Mouse (Mus musculus) limb, embryonic 11.5 days (tissue): ENCODE measurements around the gene Wbp2. TPM values are rescaled to one million over a fixed set of nuclear protein-coding genes. Genes with fewer than 3 reads are reported as not detected.

Source experiments
- ATAC-seq: fragments of 200-750 bp; cut with Nextera tagmentation; 2 replicates; pipeline ENCODE4 v1.8.0; 2017; ENCODE audit warnings: low read depth; ENCODE audit not compliant: insufficient number of reproducible peaks, low FRiP score, low TSS enrichment
- DNase-seq: peaks from one replicate; pipeline ENCODE4 v3.0.0-alpha.2; 2015; ENCODE audit warnings: low spot score
- H3K27ac ChIP-seq: fragments of 300-500 bp; sonication (generic); replicated peaks from 2 replicates; pipeline ENCODE4 v1.5.1; 2014; ENCODE audit warnings: low read depth, mild to moderate bottlenecking, low read length
- H3K27me3 ChIP-seq: fragments of 300-500 bp; sonication (generic); 2 replicates; pipeline ENCODE4 v1.6.1; 2014; ENCODE audit warnings: mild to moderate bottlenecking, low read length, mixed read lengths; ENCODE audit not compliant: control insufficient read depth, insufficient read depth
- H3K36me3 ChIP-seq: fragments of 300-500 bp; sonication (generic); 2 replicates; pipeline ENCODE4 v1.6.1; 2014; ENCODE audit warnings: mild to moderate bottlenecking, low read length, moderate library complexity, mixed read lengths; ENCODE audit not compliant: control insufficient read depth, insufficient read depth
- H3K4me1 ChIP-seq: fragments of 300-500 bp; sonication (generic); 2 replicates; pipeline ENCODE4 v1.6.1; 2014; ENCODE audit warnings: low read length, mixed read lengths; ENCODE audit not compliant: control insufficient read depth, insufficient read depth
- H3K4me2 ChIP-seq: fragments of 300-500 bp; sonication (generic); 2 replicates; pipeline ENCODE4 v1.6.1; 2014; ENCODE audit warnings: low read depth, mild to moderate bottlenecking, moderate library complexity; ENCODE audit not compliant: severe bottlenecking
- H3K4me3 ChIP-seq: fragments of 300-500 bp; sonication (generic); 2 replicates; pipeline ENCODE4 v1.5.1; 2014; ENCODE audit warnings: low read depth, low read length
- H3K9ac ChIP-seq: fragments of 300-500 bp; sonication (generic); 2 replicates; pipeline ENCODE4 v1.6.1; 2014; ENCODE audit warnings: mild to moderate bottlenecking, low read length
- H3K9me3 ChIP-seq: fragments of 300-500 bp; sonication (generic); 2 replicates; pipeline ENCODE4 v1.6.1; 2016; ENCODE audit warnings: low read length; ENCODE audit not compliant: control insufficient read depth
- WGBS: fragments of 180-500 bp; shearing (Covaris S2); extraction: QIAGEN DNeasy Blood & Tissue Kit; methylation state at CpG from one replicate; pipeline ENCODE4 v1.1.7; 2014; 5-methylcytosine and 5-hydroxymethylcytosine counted together
- polyA plus RNA-seq: library from polyadenylated mRNA; unstranded; fragments of >200 nt; fragmentation: Nextera tagmentation; extraction: Ambion mirVana; gene quantifications from 2 replicates; pipeline ENCODE4 v1.2.1, GENCODE M21; 2014

Wbp2 gene
- polyA plus RNA-seq, 1 experiment from 2014 or later, result 49.3 TPM

DNA sequence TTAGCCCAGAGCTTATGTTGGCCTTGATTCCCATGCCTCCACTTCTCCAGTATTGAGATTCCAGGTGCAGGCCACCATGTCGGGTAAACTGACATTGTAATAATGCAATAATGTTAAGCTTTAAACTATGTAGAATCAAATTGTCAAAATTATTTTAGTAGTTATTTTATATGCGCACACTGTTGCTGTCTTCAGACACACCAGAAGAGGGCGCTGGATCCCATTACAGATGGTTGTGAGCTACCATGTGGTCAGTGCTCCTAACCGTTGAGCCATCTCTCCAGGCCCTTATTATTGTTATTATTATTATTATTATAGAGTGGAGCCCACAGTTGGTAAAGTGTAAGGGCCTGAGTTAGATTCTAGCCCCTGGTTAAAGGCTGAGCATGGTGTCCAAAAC is 24.3 kb upstream of the Wbp2 start:
- ATAC-seq, result no peak
- H3K9me3 ChIP-seq, result no peaks in the 10 kb centered on the region
- no peak overlapping the region for H3K9ac ChIP-seq
- no peak overlapping the region for H3K4me2 ChIP-seq
- no peak overlapping the region for H3K4me3 ChIP-seq
- H3K4me1 ChIP-seq, result peaks cover 29% of the 10 kb centered on the region
- WGBS, result 78% methylated on average over 4 of the region's 4 CpGs
- no peak for DNase-seq
- H3K36me3 ChIP-seq, result no peaks in the 10 kb centered on the region
- no peak overlapping the region for H3K27ac ChIP-seq
- peaks cover 54% of the 10 kb centered on the region for H3K27me3 ChIP-seq

DNA sequence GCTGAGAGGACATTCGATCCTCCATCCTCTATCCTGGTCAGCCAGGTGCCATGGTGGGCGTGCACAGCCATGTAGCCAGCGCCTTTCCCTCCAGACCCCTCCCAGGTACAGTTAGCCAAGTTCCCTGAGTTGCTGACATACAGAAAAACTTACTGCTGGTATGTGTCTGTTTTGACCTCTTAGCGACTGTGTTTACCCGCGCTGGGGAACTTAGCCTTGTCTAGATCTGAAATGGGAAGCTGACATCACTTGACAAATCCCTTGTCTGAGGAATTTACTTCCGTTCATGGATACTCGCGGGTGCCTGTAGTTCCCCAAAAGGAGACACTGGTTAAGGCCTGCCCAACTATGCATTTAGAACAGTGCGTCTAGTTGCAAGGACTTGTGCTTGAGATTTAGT is 23.7 kb upstream of the Wbp2 start:
- Histone ChIP-seq H3K9ac (peak overlapping the region; percentile 45; the same call in 1 of the 2 replicates), H3K27me3 (peaks cover 59% of the 10 kb centered on the region), H3K9me3 (no peaks in the 10 kb centered on the region), H3K4me1 (peaks cover 31% of the 10 kb centered on the region), H3K4me3 (peak overlapping the region; percentile 30), H3K4me2 (peak overlapping the region; percentile 34), H3K27ac (no peak overlapping the region), H3K36me3 (no peaks in the 10 kb centered on the region)
- ATAC-seq (no peak), DNase-seq (no peak)
- WGBS, result 34% methylated on average over 10 of the region's 10 CpGs

DNA sequence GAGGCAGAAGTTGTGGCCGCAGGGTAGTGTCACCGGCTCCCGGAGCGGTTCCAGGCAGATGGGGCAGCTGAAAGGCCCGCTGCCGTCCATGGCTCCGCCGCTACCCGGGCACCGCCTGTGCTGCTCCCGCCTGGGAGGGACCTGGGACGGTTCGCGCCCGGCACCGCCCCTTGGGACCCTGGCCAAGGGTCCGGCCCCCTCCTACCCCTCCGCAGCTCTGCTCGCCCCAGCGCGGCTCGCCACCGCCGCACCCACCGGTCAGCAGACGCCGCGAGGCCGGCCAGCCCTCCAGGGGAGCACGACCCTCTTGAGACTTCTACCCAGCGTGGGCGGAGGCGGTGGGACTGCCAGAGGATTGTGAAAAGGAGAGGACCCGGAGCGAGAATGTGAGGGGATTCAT is 23.3 kb upstream of the Wbp2 start:
- peaks cover 31% of the 10 kb centered on the region for H3K4me1 ChIP-seq
- no peak for ATAC-seq
- H3K4me3 ChIP-seq, result peak overlapping the region; percentile 30
- H3K4me2 ChIP-seq, result peak overlapping the region; percentile 34
- peaks cover 60% of the 10 kb centered on the region for H3K27me3 ChIP-seq
- no peaks in the 10 kb centered on the region for H3K9me3 ChIP-seq
- H3K9ac ChIP-seq, result peak overlapping the region; percentile 45; the same call in 1 of the 2 replicates
- no peak overlapping the region for H3K27ac ChIP-seq
- H3K36me3 ChIP-seq, result no peaks in the 10 kb centered on the region
- no peak for DNase-seq
- WGBS, result 2% methylated on average over 35 of the region's 35 CpGs

DNA sequence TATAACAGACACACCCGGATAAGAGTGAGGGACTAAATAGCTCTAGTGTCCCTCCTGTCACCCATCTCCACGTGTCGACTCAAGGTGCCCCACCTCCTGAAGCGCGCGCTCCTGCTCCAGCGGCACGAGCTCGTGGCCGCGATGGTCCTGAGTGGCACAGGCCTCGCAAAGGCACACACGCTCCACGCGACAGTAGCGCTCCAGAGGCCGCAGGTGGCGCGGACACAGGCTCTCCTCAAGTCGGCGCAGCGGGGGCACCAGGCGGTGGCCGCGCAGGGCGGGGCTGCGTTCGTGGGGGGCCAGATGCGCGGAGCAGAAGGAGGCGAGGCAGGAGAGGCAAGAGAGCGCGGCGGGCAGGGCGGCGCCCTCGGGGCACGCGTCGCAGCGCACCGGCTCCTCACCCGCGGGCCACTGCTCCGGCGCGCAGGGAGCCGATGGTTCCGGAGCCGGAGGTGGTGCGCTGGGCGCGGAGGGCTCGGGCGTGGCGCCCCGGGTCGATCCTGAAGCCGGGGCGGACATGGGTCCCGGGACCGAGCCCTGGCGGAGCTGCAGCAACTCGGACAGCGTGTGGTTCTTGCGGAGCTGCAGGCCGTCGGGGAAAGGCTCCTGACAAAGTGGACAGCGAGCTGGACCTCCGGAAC is 22.8 kb upstream of the Wbp2 start:
- Histone ChIP-seq H3K27me3 (peaks cover 60% of the 10 kb centered on the region), H3K4me2 (peak overlapping the region; percentile 34), H3K4me3 (peak overlapping the region; percentile 30), H3K9ac (peak overlapping the region; percentile 45), H3K4me1 (peaks cover 31% of the 10 kb centered on the region), H3K27ac (no peak overlapping the region), H3K9me3 (no peaks in the 10 kb centered on the region), H3K36me3 (no peaks in the 10 kb centered on the region)
- ATAC-seq, result no peak
- no peak for DNase-seq
- WGBS, result 3% methylated on average over 70 of the region's 70 CpGs

DNA sequence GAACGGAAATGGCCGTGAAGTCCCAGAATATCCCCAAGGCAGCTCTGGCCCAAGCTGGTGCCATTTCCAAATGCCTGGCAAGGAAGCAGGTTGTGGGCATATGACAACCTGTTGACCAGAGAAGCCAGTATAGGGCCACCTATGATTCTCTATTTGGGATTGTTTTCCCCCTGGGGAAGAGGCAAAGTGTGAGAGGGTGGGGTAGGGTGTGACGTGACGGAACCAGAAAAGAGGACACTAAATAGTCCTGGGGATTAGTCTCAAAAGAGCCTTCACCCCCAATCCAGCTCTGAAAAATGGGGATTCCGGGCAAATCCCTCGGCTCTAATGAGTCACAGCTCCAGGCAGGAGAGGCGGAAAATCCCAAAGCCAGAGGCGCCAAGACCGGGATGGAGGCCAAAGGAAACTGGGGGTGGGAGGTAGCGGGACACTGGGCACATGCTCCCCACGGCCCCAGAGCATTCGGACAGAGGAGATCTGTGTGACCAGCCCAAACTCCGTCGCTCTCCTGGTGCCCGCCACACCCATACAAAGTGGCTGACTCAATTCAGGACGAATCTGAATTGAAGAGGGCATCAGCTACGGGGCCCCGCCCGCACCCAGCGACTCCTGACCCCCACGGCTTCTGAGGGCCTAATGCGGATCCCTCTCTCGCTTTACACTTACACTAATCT is 21.8 kb upstream of the Wbp2 start:
- WGBS, result 7% methylated on average over 23 of the region's 23 CpGs
- Histone ChIP-seq H3K9ac (no peak overlapping the region), H3K4me1 (peaks cover 36% of the 10 kb centered on the region), H3K9me3 (no peaks in the 10 kb centered on the region), H3K4me2 (no peak overlapping the region), H3K36me3 (no peaks in the 10 kb centered on the region), H3K27me3 (peaks cover 60% of the 10 kb centered on the region), H3K4me3 (no peak overlapping the region), H3K27ac (no peak overlapping the region)
- DNase-seq (no peak), ATAC-seq (no peak)

DNA sequence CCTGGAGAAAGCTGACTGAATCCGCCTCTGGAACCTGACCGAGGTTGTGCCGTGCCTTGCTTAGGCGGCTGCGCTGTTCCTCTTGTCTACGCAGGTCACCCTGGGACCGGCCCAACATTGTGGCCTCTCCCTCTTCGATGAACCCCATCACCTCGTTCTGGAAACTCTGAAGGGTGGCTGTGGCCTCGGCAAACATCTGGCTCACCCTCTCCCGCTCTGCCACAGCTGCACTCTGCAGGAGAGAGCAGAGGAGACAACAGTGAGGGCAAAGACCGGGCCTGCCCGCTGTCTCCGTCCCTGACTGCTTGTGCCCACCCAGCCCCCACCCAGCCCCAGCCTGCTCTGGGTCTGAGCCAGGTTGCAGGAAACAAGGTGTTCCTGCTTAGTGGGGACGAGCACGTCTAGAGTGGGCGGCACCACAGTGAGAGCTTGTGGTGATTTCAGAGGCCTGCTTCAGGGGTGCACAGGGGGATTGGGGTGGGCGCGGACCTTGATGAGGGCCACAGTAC is 21.0 kb upstream of the Wbp2 start:
- Histone ChIP-seq H3K4me1 (peaks cover 37% of the 10 kb centered on the region), H3K9ac (no peak overlapping the region), H3K27me3 (peaks cover 60% of the 10 kb centered on the region), H3K4me3 (no peak overlapping the region), H3K27ac (no peak overlapping the region), H3K36me3 (no peaks in the 10 kb centered on the region), H3K4me2 (peak overlapping the region; percentile 20), H3K9me3 (no peaks in the 10 kb centered on the region)
- peak; percentile 38 for DNase-seq
- WGBS, result 9% methylated on average over 19 of the region's 19 CpGs
- no peak for ATAC-seq

DNA sequence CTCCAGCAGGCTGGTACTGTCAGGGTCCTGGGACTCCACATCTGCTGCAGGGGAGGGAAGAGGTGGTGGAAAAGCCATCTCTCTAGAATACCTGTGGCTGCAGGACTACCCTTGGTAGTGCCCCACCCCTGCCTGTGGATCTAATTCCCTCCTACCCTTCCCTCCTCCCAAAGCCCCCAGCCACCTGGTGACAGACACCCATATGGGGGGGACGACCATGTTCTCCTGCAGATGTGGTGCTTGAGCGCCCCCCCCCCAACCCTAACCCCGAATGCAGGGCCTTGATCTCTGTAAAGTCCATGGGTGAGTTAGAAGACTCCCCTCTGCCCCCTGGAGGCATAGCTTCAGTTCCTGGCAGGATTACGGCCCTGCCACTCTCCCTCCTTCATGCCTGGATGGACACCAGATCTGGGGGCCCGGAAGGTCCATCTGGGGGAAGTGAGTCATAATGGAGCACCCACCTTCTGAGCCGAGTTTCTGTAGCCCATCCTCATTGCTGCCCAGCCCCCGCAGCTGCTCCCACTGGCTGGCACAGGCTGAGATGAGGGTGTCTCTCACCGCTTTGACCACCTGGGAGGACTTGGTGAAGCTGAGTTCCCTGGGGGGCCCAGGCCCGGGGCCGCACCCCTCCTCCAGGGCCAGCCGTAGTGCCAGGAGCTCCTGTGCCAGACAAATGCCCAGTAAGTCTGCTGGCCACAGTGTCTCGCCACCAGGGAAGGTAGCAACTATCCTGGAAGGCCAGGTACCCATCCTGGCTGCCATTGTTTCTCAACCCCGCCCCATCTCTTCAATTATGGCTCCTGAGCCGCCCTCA is 20.4 kb upstream of the Wbp2 start:
- H3K4me1 ChIP-seq, result peaks cover 37% of the 10 kb centered on the region
- H3K9ac ChIP-seq, result no peak overlapping the region

More for the DNA sequence above, 20.4 kb upstream of the Wbp2 start:
- Histone ChIP-seq H3K36me3 (no peaks in the 10 kb centered on the region), H3K4me3 (no peak overlapping the region), H3K4me2 (peak overlapping the region; percentile 20; the same call in 1 of the 2 replicates), H3K27me3 (peaks cover 60% of the 10 kb centered on the region), H3K9me3 (no peaks in the 10 kb centered on the region), H3K27ac (no peak overlapping the region)
- DNase-seq, result no peak
- no peak for ATAC-seq
- 31% methylated on average over 14 of the region's 14 CpGs for WGBS
